Mouse (Mus musculus) left cerebral cortex, adult 11 months (tissue): ENCODE data around the gene Ppp1r17.
A peak's percentile ranks its signal among the peaks of the same experiment; 100 is the strongest.

Experiments used
- DNase-seq: peaks from one replicate; pipeline ENCODE4 v3.0.0; 2022; ENCODE audit warnings: low spot score

Gene Ppp1r17

GRCm38 (mm10) chr6:56017291-56017994, at the start of gene Ppp1r17:
TSS of gene Ppp1r17 (plus strand) at chr6:56017497.
- DNase-seq: no peak

GRCm38 (mm10) chr6:55972998-55973397, 44.3 kb upstream of the Ppp1r17 start:
- DNase-seq: peak; percentile 7

DNA sequence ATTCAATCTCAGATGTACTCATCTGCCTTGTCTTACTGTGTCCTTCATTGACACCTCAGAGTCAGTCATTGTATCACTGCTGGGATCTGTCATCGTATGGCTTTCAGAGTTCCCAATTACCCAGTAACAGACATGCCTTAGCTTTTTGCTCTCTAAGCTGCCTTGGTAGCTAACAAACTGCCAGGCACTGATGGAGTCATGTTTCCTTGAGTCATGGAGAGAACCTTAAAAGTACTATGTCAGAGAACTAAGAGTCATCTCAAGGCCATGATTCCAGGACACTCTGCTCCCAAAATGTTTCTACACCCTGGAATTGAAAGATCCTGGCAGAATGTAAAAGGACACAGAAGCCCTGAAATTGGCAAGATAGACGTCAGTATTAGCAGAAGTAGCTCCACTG, 37.5 kb upstream of the Ppp1r17 start:
- no peak for DNase-seq

- no peak for DNase-seq
Measured at GRCm38 (mm10) chr6:56008711-56009110, 8.6 kb upstream of the Ppp1r17 start.

GRCm38 (mm10) chr6:56012384-56012783, 4.9 kb upstream of the Ppp1r17 start:
- no peak for DNase-seq

GRCm38 (mm10) chr6:56019632-56020031, 2.3 kb downstream of the Ppp1r17 start:
- DNase-seq: no peak

DNA sequence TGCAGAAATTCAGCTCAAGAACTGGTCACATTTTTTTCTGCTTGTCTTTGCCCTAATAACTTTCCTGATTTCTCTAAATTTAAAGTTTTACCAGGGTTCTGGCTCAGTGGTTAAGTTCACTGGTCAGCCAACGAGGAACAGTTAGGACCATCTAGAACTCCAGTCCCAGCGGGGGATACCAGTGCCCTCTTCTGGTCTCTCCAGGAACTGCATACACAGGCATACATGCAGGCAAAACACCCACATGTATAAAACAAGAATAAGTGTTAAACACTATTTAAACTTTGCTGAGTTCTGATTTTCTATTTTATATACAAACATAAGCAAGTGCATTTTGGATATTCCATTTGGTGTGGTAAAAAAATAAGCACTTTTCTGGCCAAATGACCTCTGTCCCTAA, 8.2 kb downstream of the Ppp1r17 start:
- no peak for DNase-seq

GRCm38 (mm10) chr6:56027318-56027717, 10.0 kb downstream of the Ppp1r17 start:
- no peak for DNase-seq

GRCm38 (mm10) chr6:56027966-56028365, 10.7 kb downstream of the Ppp1r17 start:
- no peak for DNase-seq

DNA sequence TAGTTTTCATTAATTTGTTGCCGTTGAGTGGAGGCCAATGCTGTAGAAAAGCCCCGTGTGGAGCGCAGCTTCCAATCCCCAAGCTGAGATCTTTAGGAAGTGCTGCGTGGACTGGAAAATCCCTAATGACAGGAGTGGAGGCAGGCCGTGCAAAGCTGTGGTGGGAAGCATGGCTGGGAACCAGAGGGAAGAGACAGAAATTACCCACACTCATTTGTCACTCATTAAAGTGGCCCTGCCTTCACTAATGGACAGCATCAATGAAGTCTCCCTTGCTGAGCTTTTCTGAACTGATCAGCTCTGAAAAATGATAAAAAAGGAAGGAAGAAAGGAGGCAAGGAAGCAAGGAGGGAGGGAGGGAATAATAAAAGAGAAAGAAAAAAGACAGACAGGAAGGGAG, 12.7 kb downstream of the Ppp1r17 start:
- no peak for DNase-seq

DNA sequence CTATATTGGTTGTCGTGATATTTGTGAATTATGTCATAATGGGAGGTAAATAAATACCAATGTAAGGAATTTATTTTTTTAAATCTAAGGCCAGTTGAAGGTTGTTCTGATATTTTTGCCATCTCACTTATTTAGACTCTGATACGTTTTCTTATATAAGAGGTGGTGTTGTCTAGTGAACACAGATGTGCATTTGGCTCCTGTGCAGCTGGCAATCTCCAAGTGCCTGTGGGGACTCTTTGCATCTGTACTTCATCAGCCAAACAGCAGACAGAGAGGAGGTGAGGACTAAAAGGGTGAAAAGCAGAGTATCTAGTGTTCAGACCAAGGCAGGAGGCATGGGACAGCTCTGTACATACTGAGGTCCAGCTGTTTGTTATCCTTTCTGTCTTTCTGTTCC, 14.9 kb downstream of the Ppp1r17 start:
- no peak for DNase-seq

DNA sequence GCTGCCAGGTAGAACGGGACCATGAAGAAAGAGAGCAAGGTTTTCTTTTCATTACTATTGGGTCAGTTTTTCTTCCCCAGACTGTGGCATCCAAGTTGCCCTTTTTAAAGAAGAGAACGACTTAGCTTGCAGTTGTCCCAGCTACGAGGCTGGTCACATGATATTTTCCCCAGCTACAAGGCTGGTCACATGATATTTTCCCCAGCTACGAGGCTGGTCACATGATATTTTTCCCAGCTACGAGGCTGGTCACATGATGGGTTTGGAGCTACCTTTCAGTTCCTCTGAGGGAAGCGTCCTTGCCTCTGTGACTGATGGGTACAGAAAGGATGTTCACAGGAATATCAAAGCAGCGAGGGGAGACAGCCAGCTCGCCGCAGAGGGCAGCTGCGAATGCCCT, 17.8 kb downstream of the Ppp1r17 start:
- no peak for DNase-seq

GRCm38 (mm10) chr6:56039476-56040055, 22.3 kb downstream of the Ppp1r17 start:
- DNase-seq: no peak

GRCm38 (mm10) chr6:56044270-56044669, 27.0 kb downstream of the Ppp1r17 start:
- no peak for DNase-seq

DNA sequence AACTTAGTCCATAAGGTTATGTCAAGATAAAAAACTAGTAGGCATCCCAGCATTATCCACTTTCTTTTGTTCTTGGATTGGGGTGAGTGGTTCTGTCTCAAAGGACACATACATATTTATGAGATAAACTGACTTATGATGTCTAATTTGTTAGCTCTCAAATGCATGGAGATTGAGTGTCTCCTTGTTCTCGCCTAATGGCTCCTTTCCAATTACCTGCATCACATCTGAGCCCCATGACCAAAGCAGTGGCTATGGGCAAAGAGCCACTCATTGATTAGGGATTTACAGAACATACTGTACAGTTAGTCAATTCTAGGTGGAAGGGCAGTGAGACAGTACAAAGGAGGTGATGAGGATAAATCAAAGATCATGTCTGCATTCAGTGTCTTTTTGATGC, 27.4 kb downstream of the Ppp1r17 start:
- DNase-seq: no peak

DNA sequence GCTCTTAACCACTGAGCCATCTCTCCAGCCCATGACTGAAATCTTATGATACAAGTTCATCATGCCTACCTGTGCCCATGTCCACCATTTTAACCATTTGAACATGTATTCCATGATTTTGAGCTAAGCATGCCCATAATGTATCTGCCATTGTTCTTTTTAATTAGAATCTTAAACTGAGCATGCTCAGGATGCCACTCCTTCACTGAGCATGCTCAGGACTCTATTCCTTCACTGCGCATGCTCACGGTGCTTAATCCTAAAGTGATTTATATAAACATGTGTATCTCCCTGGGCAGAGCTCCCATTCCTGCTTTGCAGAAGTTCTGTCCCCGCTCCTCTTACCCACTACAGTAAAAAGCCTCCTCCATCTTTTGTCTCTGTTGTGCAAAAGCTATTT, 31.3 kb downstream of the Ppp1r17 start:
- no peak for DNase-seq

DNA sequence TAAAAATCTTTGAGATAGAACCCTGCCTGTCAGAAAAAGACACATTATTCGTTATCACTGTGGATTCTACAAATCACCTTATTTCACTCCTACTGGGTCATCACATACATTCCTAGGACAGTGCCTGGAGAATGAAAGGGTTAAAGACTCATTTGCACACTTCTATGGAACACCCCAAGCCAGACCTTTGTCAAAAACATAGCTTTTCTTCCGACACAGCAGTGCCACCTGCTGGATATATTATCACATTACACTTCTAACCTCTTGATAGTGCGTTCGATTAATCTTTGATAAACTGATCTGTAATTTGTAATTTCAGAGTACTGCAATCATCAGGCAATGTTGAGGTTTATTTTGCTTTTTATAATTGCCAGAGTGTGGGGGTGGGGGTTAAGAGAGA, 31.8 kb downstream of the Ppp1r17 start:
- peak; percentile 28 for DNase-seq

DNA sequence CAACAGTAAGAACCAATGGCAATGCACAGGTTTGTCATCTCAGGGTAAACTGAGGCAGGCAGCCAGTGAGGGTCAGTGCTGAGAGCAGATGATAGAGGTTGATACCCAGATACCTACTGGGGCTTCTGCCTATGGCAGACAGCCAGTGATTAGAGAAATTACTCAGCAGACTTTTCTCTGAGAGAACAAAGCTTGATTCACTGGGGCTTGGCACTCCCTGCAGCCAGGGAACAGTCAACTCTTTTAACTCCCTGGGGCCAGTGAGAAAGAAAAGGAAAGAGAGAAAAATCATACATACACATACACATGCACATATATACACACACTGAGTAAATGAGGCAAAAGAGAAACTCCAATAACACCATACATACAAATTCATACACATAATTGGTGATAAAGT, 46.4 kb downstream of the Ppp1r17 start:
- DNase-seq: no peak

DNA sequence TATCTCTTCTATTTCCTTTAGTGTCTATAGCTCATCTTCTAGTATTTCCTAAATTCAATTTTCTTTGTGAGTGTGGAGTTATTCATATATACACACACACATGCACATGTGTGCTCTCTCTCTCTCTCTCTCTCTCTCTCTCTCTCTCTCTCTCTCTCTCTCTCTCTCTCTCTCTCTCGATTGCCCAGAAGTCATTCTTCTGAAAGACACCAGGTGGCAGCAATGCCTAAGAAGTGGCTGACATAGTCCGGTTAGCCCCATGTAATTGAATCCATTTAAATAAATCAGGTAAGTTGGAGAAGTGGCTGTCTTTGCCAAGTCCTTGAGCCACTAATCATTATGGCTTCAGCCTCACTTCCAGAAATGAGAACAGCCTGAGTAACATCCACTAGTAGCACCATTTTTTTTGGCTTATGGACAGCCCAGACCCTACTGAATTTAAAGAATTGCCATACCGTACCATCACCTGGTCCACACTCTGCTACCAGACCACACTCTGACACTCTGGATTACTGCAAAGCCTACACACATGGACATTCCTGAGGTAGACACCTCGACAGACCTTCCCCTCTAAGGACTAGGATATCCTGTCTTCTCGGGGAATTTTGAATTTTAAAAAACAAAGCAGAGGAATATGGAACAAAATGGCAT, 49.5 kb downstream of the Ppp1r17 start:
- no peak for DNase-seq

GRCm38 (mm10) chr6:56068516-56068915, 51.2 kb downstream of the Ppp1r17 start:
- DNase-seq: no peak

DNA sequence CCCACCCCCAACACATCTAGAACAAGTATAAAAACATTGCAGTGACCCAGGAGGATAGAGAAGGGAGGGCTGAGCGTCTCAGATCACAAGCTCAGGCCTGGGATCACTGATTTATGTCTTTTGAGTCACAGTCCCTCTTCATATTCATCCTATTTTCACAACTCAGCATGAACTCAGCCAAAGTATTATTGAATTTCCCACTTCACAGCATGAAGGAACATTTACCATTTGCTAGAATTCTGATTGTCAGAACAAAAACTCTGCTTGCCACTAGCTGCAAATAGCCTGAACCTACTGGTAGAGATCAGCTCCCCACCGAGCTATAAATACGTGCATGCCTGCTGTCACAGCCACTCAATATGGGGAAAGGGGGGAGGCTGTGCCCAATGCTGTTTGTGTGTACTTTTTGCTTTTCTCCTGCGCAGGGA, 59.1 kb downstream of the Ppp1r17 start:
- DNase-seq: no peak
